Mouse (Mus musculus): ENCODE measurements around the gene Foxa1. TPM values are rescaled to one million over a fixed set of nuclear protein-coding genes. Genes with fewer than 3 reads are reported as not detected.
A peak's percentile ranks its signal among the peaks of the same experiment; 100 is the strongest.

Gene Foxa1
- 4.2 and 4.3 TPM in 2 replicates for polyA plus RNA-seq (2015; fragmentation: Nextera tagmentation; extraction: Ambion mirVana)

- peak; percentile 34; the same call in 1 of the 2 replicates for ATAC-seq (replicated peaks)
- Histone ChIP-seq H3K36me3 (replicated peaks) (no peaks in the 10 kb centered on the region), H3K4me3 (peak within 1 kb of the TSS; percentile 43), H3K27me3 (replicated peaks) (peaks cover 87% of the 10 kb centered on the region), H3K4me1 (peaks cover 22% of the 10 kb centered on the region), H3K9me3 (no peaks in the 10 kb centered on the region), H3K4me2 (peak within 1 kb of the TSS; percentile 81), H3K27ac (peak within 1 kb of the TSS; percentile 59), H3K9ac (peak within 1 kb of the TSS; percentile 31)
- under 1% methylated on average over 32 of the region's 32 CpGs for WGBS
These were observed at the start of gene Foxa1 for GRCm38 (mm10) chr12:57546415-57547201. Gene Foxa1 (minus strand): TSS chr12:57546916.

DNA sequence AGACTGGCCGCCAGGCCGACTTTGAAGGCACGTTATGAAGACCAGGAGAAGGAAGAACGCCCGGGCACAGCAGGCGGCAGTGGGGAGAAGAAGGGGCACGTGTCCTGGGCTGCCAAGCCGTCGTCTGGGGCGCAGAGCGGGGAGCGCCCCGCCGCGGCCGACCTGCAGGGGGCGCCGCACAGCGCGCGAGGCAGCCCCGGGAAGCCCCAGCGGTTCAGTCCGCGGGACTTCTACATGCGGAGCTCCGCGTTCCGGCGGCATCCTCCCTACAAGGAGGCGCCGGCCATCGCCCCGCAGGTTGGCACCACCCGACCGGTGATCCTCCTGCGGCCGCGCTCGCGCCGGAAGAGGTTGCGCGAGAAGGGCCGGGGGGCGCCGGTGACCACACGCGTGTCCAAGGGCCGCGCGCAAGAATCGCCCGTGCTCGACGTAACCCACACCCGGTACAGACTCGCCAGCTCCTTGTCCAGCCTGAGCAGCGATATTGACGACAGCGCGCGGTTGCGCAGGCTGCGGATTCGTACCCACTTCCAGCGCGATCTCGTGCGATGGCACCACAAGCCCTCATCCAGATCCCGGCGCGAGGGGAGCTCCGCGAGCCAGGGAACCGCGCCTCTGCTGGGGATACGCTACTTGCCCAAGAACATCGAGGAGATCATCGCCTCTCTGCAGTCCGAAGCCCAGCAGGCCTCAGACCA is 29.4 kb upstream of the Foxa1 start:
- Histone ChIP-seq H3K4me2 (peak overlapping the region; percentile 74), H3K36me3 (replicated peaks) (no peaks in the 10 kb centered on the region), H3K4me3 (peak overlapping the region; percentile 50), H3K9me3 (no peaks in the 10 kb centered on the region), H3K27me3 (replicated peaks) (peaks cover 26% of the 10 kb centered on the region), H3K4me1 (no peaks in the 10 kb centered on the region; the same call in 1 of the 2 replicates), H3K9ac (peak overlapping the region; percentile 40), H3K27ac (no peak overlapping the region)
- 3% methylated on average over 81 of the region's 81 CpGs for WGBS
- ATAC-seq (replicated peaks) = peak; percentile 94

GRCm38 (mm10) chr12:57572415-57572814 is 25.7 kb upstream of the Foxa1 start:
- no peak overlapping the region for H3K4me2 ChIP-seq
- no peak for ATAC-seq (replicated peaks)
- peaks cover 26% of the 10 kb centered on the region for H3K27me3 ChIP-seq (replicated peaks)
- H3K9me3 ChIP-seq = no peaks in the 10 kb centered on the region
- H3K4me3 ChIP-seq = no peak overlapping the region
- no peak overlapping the region for H3K9ac ChIP-seq
- H3K27ac ChIP-seq = no peak overlapping the region
- H3K36me3 ChIP-seq (replicated peaks) = no peaks in the 10 kb centered on the region
- H3K4me1 ChIP-seq = no peaks in the 10 kb centered on the region; the same call in 1 of the 2 replicates

GRCm38 (mm10) chr12:57571773-57572172 is 25.1 kb upstream of the Foxa1 start:
- Histone ChIP-seq H3K36me3 (replicated peaks) (no peaks in the 10 kb centered on the region), H3K4me1 (no peaks in the 10 kb centered on the region; the same call in 1 of the 2 replicates), H3K27ac (no peak overlapping the region), H3K9me3 (no peaks in the 10 kb centered on the region), H3K9ac (no peak overlapping the region), H3K4me2 (no peak overlapping the region), H3K4me3 (no peak overlapping the region), H3K27me3 (replicated peaks) (peaks cover 26% of the 10 kb centered on the region)
- ATAC-seq (replicated peaks) = no peak
- 40% methylated on average over 9 of the region's 9 CpGs for WGBS

GRCm38 (mm10) chr12:57563909-57564308 is 17.2 kb upstream of the Foxa1 start, which contains the start of gene Ttc6:
Gene Ttc6 (plus strand): TSS chr12:57564113.
- Histone ChIP-seq H3K4me1 (no peaks in the 10 kb centered on the region), H3K36me3 (replicated peaks) (no peaks in the 10 kb centered on the region), H3K27ac (no peak within 1 kb of the TSS), H3K4me3 (no peak within 1 kb of the TSS), H3K4me2 (no peak within 1 kb of the TSS), H3K27me3 (replicated peaks) (no peaks in the 10 kb centered on the region), H3K9ac (no peak within 1 kb of the TSS), H3K9me3 (no peaks in the 10 kb centered on the region)
- ATAC-seq (replicated peaks) = no peak
- WGBS = 83% methylated on average over 6 of the region's 6 CpGs

GRCm38 (mm10) chr12:57554091-57554490 is 7.4 kb upstream of the Foxa1 start:
- no peak overlapping the region for H3K4me3 ChIP-seq
- peaks cover 4% of the 10 kb centered on the region; the same call in 1 of the 2 replicates for H3K4me1 ChIP-seq
- H3K4me2 ChIP-seq = no peak overlapping the region
- H3K36me3 ChIP-seq (replicated peaks) = no peaks in the 10 kb centered on the region
- H3K9ac ChIP-seq = no peak overlapping the region
- no peak for ATAC-seq (replicated peaks)
- H3K9me3 ChIP-seq = no peaks in the 10 kb centered on the region
- no peak overlapping the region for H3K27ac ChIP-seq
- WGBS = 30% methylated on average over 3 of the region's 3 CpGs
- H3K27me3 ChIP-seq (replicated peaks) = peaks cover 66% of the 10 kb centered on the region

DNA sequence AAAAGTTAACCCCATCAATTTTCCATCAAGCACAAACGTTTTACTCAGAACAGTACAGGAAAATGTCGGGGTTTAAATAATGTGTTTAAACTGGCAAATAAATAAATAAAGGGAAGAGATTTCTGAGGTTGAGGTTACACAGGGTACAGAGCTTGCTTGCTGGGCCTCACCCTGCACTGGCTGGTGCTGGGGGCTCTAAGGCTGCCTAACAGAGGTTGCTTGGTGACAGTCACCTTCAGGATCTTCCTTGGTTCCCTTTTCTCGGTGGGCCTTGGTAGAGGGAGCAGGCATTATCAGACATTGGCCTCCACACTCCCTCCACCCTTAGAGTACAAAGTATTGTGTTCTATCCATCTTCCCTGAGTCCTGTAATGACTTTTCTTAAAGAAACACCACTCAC is 5.6 kb upstream of the Foxa1 start:
- H3K36me3 ChIP-seq (replicated peaks) = no peaks in the 10 kb centered on the region
- H3K9me3 ChIP-seq = no peaks in the 10 kb centered on the region
- peaks cover 82% of the 10 kb centered on the region for H3K27me3 ChIP-seq (replicated peaks)
- WGBS = 12% methylated on average over 3 of the region's 3 CpGs
- ATAC-seq (replicated peaks) = no peak
- H3K4me1 ChIP-seq = peaks cover 4% of the 10 kb centered on the region; the same call in 1 of the 2 replicates
- no peak overlapping the region for H3K4me3 ChIP-seq
- no peak overlapping the region for H3K4me2 ChIP-seq
- H3K9ac ChIP-seq = no peak overlapping the region
- H3K27ac ChIP-seq = no peak overlapping the region

DNA sequence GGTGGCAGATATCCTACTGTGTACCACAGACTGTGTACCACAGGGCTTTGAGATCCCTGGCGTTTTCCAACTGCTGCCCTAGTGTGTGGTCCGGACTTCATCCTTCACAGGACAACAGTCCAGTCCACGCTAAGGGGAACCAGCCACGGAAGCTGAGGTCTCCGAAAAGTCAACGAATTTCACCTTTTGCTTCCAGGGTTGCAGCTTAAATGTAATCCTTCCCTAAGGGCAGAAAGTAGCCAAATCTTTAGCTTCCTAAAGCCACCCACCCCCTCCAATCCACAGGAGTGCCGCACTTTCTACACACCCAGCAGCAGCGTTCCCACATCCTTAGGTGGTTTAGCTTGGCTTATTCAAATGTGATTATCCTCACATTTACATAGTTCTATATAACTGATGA is 4.2 kb upstream of the Foxa1 start:
- Histone ChIP-seq H3K4me3 (no peak overlapping the region), H3K4me2 (no peak overlapping the region), H3K27ac (no peak overlapping the region), H3K36me3 (replicated peaks) (no peaks in the 10 kb centered on the region), H3K9ac (no peak overlapping the region), H3K4me1 (peaks cover 11% of the 10 kb centered on the region), H3K9me3 (no peaks in the 10 kb centered on the region), H3K27me3 (replicated peaks) (peaks cover 91% of the 10 kb centered on the region)
- WGBS = 4% methylated on average over 8 of the region's 8 CpGs
- no peak for ATAC-seq (replicated peaks)

DNA sequence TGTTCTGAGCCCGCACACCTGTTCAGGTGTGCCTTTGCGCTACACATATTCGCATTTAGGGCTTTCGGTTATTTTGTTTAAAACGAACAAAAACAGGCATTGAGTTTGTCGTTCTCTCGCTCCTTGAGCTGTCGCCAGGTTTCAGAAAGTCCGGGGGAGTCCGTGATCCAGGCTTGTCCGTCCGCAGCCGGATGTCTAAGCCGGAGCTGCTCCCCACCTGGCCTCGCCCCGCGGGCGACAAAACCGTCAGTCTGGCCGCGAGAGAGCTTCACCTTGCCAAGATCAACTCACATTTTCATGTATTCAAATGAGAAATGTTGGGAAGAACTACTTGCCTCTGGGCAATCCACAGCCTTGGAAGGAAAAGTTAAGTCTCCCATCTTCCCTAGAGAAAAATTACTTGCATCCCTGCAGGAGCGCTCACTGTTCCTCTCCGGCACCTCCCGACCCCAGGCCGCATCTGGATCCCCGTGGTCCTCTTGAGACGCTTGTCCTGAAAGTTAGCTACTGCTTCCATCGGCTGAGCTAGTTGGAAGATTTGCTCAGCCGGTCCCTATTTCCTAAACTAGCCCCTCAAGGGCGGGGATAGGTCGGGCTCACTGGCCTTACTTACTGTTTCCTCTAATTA is 3.6 kb upstream of the Foxa1 start:
- no peak overlapping the region for H3K4me2 ChIP-seq
- ATAC-seq (replicated peaks) = no peak
- WGBS = 1% methylated on average over 31 of the region's 31 CpGs
- H3K4me3 ChIP-seq = no peak overlapping the region
- no peak overlapping the region for H3K27ac ChIP-seq
- H3K27me3 ChIP-seq (replicated peaks) = peaks cover 96% of the 10 kb centered on the region
- H3K36me3 ChIP-seq (replicated peaks) = no peaks in the 10 kb centered on the region
- H3K9ac ChIP-seq = no peak overlapping the region
- H3K4me1 ChIP-seq = peaks cover 17% of the 10 kb centered on the region
- no peaks in the 10 kb centered on the region for H3K9me3 ChIP-seq

DNA sequence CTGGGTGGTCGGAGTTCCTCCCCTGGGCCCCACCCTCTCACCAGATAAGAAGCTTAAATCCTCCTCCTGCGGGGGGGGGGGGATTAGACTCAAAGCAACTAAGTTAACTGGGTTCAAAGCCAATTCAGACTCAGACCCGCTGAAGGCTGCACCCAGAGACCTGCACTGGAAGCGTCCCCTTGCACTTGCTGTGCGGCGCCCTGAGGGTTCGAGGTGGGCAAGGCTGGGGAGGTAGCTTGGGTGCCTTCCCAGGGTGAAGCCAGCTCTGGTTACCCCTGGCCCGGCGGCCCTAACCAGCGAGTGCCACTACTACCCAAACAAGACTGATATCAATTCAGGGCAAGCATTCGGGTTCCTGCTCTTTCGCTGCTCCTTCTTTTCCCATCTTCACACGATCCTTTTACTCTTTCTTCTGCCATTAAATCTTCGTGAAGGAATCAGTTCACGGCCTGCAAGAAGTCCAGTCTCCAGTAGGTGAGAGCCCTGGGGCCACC is 3.0 kb upstream of the Foxa1 start:
- no peak overlapping the region for H3K9ac ChIP-seq
- ATAC-seq (replicated peaks) = no peak
- H3K27ac ChIP-seq = no peak overlapping the region
- under 1% methylated on average over 15 of the region's 15 CpGs for WGBS
- no peak overlapping the region for H3K4me3 ChIP-seq
- H3K4me1 ChIP-seq = peaks cover 18% of the 10 kb centered on the region
- no peaks in the 10 kb centered on the region for H3K9me3 ChIP-seq
- H3K4me2 ChIP-seq = no peak overlapping the region
- H3K27me3 ChIP-seq (replicated peaks) = peaks cover 94% of the 10 kb centered on the region
- no peaks in the 10 kb centered on the region for H3K36me3 ChIP-seq (replicated peaks)

GRCm38 (mm10) chr12:57548981-57549666 is 2.4 kb upstream of the Foxa1 start:
- 3% methylated on average over 25 of the region's 25 CpGs for WGBS
- no peak overlapping the region for H3K9ac ChIP-seq

More at GRCm38 (mm10) chr12:57548981-57549666, 2.4 kb upstream of the Foxa1 start:
- no peaks in the 10 kb centered on the region for H3K9me3 ChIP-seq
- H3K4me1 ChIP-seq = peaks cover 18% of the 10 kb centered on the region
- H3K27me3 ChIP-seq (replicated peaks) = peaks cover 91% of the 10 kb centered on the region
- no peak for ATAC-seq (replicated peaks)
- H3K27ac ChIP-seq = no peak overlapping the region
- H3K36me3 ChIP-seq (replicated peaks) = no peaks in the 10 kb centered on the region
- no peak overlapping the region for H3K4me3 ChIP-seq
- H3K4me2 ChIP-seq = no peak overlapping the region
